Mouse (Mus musculus): Measurements from ENCODE around the gene Fgf18.
A peak's percentile ranks its signal among the peaks of the same experiment; 100 is the strongest.

Fgf18 gene

DNA sequence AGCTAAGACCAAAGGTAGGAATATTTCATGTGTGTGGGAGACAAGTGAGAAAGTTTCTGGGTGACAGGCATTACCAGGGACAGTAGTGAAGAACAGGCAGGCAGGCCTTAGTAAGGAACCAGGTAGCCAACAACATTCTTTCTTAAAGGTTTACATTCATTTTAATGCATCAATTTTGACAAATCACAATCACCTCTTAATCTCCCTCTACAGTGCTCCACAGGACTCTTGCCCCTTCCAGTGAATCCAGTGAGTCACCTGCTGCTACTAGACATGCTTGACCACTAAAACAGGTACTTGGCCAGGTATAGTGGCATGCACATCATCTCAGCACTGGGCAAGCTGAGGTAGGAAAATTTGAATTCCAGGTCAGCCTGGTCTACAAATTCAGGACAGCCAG, 3.2 kb upstream of the Fgf18 start:
- DNase-seq = no peak

GRCm38 (mm10) chr11:33149453-33149852, 2.3 kb upstream of the Fgf18 start:
- no peak for DNase-seq

- no peak for DNase-seq
Measured at GRCm38 (mm10) chr11:33149088-33149436, 1.9 kb upstream of the Fgf18 start.

GRCm38 (mm10) chr11:33148338-33149087, 1.3 kb upstream of the Fgf18 start:
- DNase-seq = peak; percentile 35 to 62

DNA sequence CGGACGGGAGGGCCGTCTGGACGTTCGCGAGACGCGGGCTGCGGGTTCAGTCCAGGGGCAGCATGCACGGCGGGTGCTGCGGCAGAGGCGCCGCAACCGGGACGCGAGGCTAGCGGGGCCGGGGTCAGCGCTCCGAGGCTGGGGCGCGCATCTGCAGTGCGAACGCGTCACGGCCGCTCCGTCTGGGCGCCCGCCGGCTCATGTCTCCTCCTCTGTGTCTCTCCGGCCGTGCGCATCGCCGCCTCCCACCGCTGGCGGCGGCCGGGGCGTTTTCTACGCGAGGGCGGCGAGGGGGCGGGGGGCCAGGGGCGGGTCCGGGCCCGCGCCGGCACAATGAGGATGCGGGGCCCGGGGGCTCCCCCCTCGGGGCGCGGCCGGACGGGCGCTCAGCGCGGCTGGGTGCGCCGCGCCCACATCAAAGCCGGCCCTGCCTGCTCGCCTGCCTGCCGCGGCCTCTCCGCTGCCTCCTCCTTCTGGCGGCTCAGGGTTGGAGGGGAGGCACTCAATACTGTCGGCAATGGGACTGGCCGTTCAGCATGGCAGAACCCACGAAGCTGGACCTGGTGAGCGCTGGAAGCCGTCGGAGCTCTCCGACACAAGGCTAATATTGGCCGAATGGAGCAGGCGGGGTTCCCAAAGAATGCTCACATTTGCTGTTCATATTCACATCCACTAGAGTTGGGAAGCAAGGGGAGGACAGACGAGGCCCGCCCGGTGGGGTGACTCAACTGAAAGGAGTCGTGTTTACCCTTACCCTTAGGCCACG, 555 bp upstream of the Fgf18 start:
- DNase-seq = peak; percentile 20 to 46

DNA sequence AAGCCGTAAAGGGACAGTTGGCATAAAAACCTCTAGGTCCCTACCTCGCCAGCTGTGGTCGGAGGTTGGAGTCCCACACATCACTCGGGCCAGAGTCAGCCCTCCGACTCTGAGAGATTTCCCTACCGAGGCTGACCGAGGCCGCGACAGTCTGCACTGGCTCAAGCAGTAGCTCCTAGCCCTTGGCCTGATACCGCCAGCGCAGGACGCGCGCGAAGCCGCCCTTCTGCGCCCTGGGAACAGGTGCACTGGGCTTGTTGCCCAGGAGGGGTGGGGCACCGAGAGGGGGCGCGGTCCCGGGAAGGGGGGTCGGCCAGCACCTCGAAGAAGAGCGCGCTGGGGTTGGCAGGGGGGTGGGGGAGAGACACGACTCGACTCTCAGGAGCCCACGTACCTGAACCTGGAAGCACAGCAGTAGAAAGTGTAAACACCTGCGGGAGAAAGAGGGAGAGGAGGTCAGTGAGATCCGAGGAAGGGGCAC, 509 bp downstream of the Fgf18 start:
- peak in 1 of 2 experiments; percentile 16 for DNase-seq

DNA sequence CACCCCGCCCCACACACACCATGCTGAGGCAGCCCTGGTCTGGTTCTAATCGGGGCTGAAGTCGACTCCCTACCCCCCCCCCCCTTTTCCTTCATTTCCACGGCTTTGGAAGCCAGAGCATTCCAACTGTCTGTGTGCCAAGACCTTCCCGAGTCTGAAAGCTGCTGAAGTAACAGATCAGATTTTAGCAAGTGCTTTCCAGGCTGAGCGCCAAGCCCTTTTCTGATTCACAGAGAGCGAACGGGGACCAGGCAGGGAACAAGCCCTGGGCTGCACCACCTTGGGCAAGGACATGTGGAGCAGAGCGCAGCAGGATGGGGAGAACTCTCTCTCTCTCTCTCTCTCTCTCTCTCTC, 1.1 kb downstream of the Fgf18 start:
- DNase-seq = no peak

DNA sequence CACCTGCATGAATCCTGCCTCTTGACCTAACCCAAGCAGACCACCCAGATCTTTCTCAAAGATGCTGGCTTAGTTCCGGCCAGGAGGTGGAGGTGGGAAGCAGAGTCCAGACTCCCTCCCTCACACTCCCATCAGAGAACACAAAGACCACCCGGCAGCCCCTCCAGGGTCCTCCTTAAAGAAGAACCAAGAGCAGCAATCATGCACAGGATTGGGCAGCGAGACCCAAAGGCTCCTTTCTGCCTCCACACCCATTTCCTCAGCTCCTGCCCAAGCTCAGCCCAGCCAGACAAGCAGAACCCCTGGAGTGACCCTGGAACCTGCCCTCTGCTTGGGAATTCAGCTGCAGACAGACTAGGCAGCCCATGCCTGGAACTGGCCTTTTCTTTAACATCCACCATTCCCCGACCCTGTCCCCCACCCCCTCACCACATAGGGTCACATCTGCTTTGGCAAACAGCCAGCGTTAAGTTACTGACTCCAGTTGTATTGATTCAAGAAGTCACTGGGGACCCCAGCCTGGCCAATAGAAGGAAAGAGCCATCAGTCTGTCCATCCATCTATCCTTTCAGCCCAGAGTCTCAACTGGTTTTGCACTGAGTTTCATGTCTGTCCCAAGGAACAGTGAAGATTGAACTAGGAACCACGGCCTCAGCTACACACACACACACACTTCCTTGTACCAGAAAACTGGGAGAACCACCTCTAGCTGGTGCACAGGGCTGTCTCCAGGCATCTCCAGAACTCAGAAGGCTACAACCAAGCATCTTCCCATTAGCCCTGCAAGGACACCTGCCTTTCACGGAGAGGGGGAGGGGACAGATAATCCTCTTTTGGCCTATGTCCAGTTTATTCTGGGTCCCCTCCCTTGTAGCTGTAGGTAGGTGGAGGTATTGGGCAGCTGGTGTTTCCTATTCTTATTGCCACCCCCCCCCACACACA, 1.7 kb downstream of the Fgf18 start:
- no peak for DNase-seq

DNA sequence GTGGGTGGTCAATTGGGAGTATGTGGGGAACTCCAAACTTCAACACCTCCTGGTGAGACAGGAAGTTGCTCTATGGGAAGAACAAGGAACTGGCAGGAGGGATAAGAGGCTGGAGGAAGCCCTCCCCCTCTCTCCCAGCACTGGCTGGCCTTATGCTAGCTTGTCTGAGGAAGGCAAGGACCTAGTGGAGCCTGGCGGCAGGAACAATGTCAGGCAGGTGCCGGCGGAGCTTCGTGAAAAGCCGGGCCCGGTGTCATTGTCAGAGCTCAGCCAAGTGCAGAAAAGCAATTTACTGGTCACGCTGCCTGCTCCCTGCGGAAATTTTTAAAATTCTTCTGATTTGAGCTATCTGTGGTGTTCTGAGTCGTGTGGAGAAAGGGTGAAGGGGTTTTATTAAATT, 3.3 kb downstream of the Fgf18 start:
- no peak for DNase-seq

GRCm38 (mm10) chr11:33142801-33143200, 4.4 kb downstream of the Fgf18 start:
- DNase-seq = no peak

DNA sequence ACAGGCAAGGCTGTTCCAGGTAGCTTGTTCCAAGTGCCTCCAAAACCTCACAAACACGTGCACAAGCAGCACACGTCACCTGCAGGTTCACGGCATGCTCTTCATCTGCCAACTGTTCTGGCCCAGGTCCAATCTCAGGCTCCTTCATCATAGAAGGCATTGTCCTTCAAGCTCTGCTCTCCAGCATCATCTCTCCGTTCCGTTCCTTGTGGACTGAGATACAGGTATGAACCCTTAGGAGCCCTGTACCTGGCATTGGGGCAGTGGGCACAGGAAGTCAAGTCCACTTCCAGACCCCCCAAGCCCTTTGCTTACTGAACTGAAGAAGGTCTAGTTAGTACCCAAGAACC, 7.1 kb downstream of the Fgf18 start:
- DNase-seq = no peak

DNA sequence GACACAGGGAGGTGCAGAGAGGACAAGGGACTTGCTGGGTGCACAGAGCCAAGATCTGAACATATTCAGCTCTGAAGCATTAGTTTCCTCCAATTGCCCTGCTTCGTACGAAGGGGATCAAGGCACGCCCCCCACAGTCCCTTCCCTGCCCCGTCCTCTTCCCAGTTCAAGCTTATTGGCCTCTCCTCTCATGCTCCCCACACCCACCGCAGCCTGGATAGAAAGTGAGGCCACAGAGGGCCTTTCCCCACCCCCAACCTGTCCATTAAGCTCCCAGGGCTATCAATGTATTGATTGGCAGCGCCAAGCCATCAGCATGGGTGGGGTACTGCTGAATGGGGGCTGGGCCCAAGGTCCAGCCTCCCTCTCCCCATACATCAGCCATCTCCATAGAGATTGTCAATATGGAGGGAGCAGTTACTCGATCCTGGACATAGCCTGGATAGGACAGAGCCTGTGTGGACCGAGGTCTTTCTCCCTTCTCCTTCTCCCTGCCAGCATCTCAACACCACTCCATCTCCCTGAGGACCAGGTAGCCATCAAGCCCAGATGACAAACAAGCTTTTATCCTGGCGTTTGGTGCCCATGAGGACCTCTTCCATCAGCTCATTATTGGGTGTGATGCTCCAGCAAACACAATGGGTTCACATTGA, 7.6 kb downstream of the Fgf18 start:
- DNase-seq = no peak

DNA sequence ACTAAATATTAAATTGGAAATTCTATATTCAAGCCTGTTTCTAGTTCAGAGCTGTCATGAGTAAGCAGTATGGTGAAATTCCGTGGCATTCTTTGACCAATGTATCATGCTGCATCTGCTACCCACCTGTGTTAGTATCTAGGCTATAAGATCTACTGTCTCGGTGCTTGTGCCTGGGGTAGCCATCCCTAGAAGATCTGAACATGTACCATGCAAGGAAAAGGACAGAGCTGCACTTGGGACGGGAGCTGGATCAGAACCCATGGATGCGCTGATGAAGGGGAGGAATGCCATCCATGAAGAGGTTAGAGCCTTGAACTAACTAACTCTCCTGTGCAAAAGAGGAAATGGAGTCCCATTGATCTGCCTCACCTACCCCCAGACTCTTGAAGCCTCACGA, 8.5 kb downstream of the Fgf18 start:
- DNase-seq = no peak

DNA sequence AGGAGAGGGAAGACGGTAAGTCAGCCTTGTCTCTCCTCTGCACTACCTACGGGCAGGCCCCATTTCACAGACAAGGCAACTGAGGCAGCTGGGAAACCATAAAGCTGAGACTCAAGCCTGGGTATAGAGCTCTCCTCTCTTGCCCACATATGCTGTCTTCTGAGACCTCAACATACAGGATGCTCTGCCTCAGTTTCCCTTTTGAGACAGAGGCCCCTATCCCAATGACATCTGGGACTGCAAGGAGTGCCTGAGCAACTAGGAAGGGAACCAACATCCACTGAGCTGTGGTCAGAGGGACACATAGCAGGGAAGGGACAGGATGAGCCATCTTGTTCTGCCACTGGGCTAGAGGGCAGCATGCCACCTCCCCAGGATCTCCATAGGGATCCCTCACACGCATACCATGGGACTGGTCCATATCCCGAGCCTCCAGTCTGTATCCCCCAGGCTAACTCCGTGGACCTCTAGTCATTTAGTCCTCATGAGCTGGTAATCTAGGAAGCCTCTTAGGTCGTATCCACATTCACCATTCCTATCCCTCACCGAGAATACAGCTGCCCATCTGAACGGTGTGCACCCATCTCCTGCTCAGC, 12.7 kb downstream of the Fgf18 start:
- no peak for DNase-seq

GRCm38 (mm10) chr11:33132619-33133338, 14.4 kb downstream of the Fgf18 start:
- DNase-seq = no peak

DNA sequence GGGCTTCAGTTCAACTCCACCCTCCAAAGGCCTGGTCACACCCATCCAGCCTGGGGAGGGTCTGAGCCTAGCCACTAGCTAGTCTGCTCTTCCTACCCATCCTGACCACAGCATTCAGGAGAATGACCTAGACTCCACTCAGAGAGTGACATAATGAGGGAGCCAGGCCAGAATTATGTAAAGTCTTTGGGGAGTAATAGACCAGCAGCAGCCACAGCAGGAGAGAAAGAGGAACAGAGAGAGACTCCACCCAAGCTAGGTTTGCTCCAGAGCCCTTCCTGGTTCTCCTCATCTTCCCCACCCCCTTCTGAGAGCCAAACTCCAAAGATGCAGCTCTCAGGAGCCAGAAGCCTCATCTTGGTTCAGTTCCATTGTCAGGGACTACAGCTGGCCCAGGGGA, 20.1 kb downstream of the Fgf18 start:
- DNase-seq = no peak

- DNase-seq = no peak
Measured at GRCm38 (mm10) chr11:33122575-33123268, 24.5 kb downstream of the Fgf18 start.

GRCm38 (mm10) chr11:33119556-33119955, 27.6 kb downstream of the Fgf18 start:
- no peak for DNase-seq

- no peak for DNase-seq
Measured at GRCm38 (mm10) chr11:33119116-33119515, 28.1 kb downstream of the Fgf18 start.

DNA sequence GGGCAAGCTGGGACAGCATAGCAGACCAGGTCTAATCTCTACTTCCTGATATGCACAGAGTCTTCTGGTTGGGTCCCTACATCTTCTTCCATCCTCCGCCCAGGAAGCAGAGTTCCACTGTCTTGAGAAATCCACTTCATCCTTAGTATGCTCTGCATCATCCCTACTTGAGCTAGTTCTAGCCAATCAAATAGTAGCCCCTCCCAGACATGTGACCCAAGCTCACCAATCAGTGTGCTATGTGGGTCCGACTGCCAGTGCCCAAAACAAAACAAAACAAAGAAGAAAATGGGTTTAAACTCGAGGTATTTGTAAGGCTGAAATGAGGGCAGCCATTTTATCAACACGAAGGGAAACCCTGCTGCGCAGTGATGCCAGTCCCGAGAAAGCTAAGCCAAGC, 28.7 kb downstream of the Fgf18 start:
- no peak for DNase-seq

GRCm38 (mm10) chr11:33115796-33116195, 31.4 kb downstream of the Fgf18 start:
- no peak for DNase-seq

Data from spleen, adult 18-20 months (tissue).